Mouse (Mus musculus) hindbrain, embryonic 16.5 days (tissue): Measurements from ENCODE around the gene Rnase9. TPM values are rescaled to one million over a fixed set of nuclear protein-coding genes. Genes with fewer than 3 reads are reported as not detected.
A peak's percentile ranks its signal among the peaks of the same experiment; 100 is the strongest.
"Not testable (repeated sequence)": the region's sequence is repeated elsewhere in the genome, so short reads cannot be mapped to it uniquely, and the experiment has no call there.

ENCODE experiments used
- ATAC-seq: fragments of 200-750 bp; cut with Nextera tagmentation; 2 replicates; pipeline ENCODE4 v1.8.0; 2017; ENCODE audit warnings: moderate TSS enrichment, moderate library complexity
- H3K27ac ChIP-seq: fragments of 300-500 bp; sonication (generic); 2 replicates; pipeline ENCODE4 v1.5.1; 2014; ENCODE audit warnings: low read depth, mild to moderate bottlenecking, control low read depth, low read length, moderate library complexity
- H3K27me3 ChIP-seq: fragments of 300-500 bp; sonication (generic); replicated peaks from 2 replicates; pipeline ENCODE4 v1.6.1; 2014; ENCODE audit warnings: low read length; ENCODE audit not compliant: control insufficient read depth, insufficient read depth
- H3K36me3 ChIP-seq: fragments of 300-500 bp; sonication (generic); 2 replicates; pipeline ENCODE4 v1.6.1; 2014; ENCODE audit warnings: mild to moderate bottlenecking, low read length, moderate library complexity, mixed read lengths; ENCODE audit not compliant: control insufficient read depth, insufficient read depth
- H3K4me1 ChIP-seq: fragments of 300-500 bp; sonication (generic); 2 replicates; pipeline ENCODE4 v1.6.1; 2014; ENCODE audit warnings: low read depth, low read length; ENCODE audit not compliant: control insufficient read depth, insufficient read depth
- H3K4me2 ChIP-seq: fragments of 300-500 bp; sonication (generic); 2 replicates; pipeline ENCODE4 v1.6.1; 2014; ENCODE audit warnings: mild to moderate bottlenecking, low read length, control low read depth, moderate library complexity
- H3K4me3 ChIP-seq: fragments of 300-500 bp; sonication (generic); 2 replicates; pipeline ENCODE4 v1.5.1; 2014; ENCODE audit warnings: mild to moderate bottlenecking, low read length, control low read depth, moderate library complexity
- H3K9ac ChIP-seq: fragments of 300-500 bp; sonication (generic); 2 replicates; pipeline ENCODE4 v1.6.1; 2014; ENCODE audit warnings: low read depth, mild to moderate bottlenecking, control low read depth, low read length, moderate library complexity
- H3K9me3 ChIP-seq: fragments of 300-500 bp; sonication (generic); 2 replicates; pipeline ENCODE4 v1.6.1; 2014; ENCODE audit warnings: mild to moderate bottlenecking, low read length, moderate library complexity; ENCODE audit not compliant: control insufficient read depth
- WGBS: fragments of 180-500 bp; shearing (Covaris S2); extraction: QIAGEN DNeasy Blood & Tissue Kit; methylation state at CpG from one replicate; pipeline ENCODE4 v1.1.7; 2014; 5-methylcytosine and 5-hydroxymethylcytosine counted together
- polyA plus RNA-seq: library from polyadenylated mRNA; unstranded; fragments of >200 nt; fragmentation: Nextera tagmentation; extraction: Ambion mirVana; gene quantifications from 2 replicates; pipeline ENCODE4 v1.2.1, GENCODE M21; 2015

Gene Rnase9
- polyA plus RNA-seq, 1 experiment from 2014 or later = not detected

DNA sequence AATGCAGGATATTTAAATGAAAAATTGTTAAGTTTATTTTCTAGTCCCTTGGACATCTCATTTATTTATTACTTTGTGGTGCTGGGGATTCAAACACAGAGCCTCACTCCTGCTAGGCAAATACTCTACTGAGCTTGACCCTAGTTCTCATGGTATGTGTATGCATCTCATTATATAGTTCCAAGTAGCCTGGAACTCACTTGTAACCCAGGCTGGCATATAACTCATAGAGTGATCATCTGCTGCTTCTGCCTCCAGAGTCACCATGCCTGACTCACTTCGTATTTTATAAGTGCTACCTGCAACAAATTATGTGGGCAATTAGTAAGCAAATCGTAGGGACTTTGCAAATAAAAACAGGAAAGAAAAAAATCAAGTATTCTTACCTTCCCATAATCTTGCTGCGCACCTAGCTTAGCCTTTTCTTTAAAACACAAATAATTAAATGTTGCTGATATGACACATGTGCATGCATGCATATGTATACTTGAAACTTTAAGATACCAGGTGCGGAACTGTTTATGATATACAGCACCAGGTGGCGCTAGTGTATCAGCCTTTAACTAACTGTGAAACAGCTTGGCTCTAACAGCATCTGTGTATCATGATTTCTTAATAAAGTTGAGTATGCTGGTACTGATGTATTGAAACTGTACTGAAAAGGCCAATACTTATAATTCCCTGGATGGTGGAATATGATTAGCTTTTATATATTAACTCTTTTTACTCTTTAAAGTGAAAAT lies 15.1 kb downstream of the Rnase9 start:
- Histone ChIP-seq H3K9me3 (no peaks in the 10 kb centered on the region), H3K4me3 (no peak overlapping the region), H3K27me3 (no peaks in the 10 kb centered on the region), H3K36me3 (no peaks in the 10 kb centered on the region), H3K27ac (no peak overlapping the region), H3K4me1 (no peaks in the 10 kb centered on the region), H3K9ac (no peak overlapping the region), H3K4me2 (no peak overlapping the region)
- WGBS = 37% methylated on average over 5 of the region's 5 CpGs
- peak; percentile 74; the same call in 1 of the 2 replicates for ATAC-seq

DNA sequence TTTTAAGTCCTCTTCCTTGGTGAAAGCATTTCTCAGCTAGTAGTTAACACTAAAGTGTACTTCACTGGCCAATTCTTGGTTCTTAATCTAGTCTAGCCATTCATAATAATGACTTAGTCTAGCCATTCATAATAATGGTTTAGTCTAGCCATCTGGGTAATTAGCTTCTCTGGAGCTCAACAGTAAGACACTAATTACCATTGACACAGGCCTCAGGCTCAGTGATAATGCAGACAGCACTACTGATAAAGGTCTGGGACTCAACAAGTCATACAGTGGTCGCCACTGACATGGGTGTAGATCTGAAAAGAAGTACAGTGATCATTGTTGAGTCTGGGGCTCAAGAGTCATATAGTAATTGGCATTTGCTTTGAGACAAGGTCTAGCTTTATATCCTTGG lies 16.8 kb downstream of the Rnase9 start:
- Histone ChIP-seq H3K27ac (no peak overlapping the region), H3K4me1 (no peaks in the 10 kb centered on the region), H3K4me3 (no peak overlapping the region), H3K9me3 (no peaks in the 10 kb centered on the region), H3K4me2 (no peak overlapping the region), H3K27me3 (no peaks in the 10 kb centered on the region), H3K36me3 (no peaks in the 10 kb centered on the region), H3K9ac (no peak overlapping the region)
- 88% methylated on average over 1 of the region's 1 CpGs for WGBS
- no peak for ATAC-seq

DNA sequence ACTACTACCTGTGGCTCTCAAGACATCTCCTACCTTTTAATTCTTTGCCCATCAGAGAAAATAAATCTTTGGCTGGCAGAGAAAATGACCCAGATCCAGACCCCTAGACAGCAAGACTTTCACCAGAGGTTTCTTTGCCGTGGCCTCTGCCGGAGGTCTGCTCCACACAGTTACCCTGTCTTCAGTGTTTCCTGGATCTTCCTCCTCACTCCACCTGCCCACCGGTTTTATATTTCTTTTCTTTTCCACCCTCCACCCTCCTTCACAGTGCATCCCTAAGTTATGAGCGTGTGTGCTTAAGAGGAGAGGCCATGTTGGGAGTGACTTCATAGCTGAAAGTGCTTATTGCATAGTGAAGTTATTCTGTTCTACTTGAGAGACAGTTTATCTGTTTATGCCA lies 18.2 kb downstream of the Rnase9 start:
- Histone ChIP-seq H3K4me1 (no peaks in the 10 kb centered on the region), H3K9me3 (no peaks in the 10 kb centered on the region), H3K27ac (no peak overlapping the region), H3K9ac (no peak overlapping the region), H3K36me3 (no peaks in the 10 kb centered on the region), H3K4me3 (no peak overlapping the region), H3K27me3 (no peaks in the 10 kb centered on the region), H3K4me2 (no peak overlapping the region)
- 92% methylated on average over 4 of the region's 4 CpGs for WGBS
- no peak for ATAC-seq

DNA sequence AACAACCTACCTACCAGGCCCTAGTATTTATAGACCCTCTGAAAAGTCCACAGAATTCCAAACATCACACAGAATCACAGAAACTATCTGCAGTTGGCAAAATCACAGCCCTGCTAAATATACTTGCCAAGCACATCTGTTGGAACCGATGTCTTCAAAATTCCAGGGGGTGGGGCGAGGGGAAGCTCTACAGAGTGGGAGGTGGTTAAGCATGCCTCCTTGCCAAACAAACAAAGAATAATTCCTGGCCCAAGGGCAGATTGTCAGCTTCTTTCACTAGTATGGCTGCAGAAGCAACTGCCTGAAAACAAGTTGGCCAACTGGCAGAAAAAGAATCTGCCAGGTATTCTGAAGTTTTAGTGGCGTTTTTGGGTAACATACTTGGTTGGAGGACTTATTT lies 24.4 kb downstream of the Rnase9 start:
- WGBS = 72% methylated on average over 3 of the region's 3 CpGs

DNA sequence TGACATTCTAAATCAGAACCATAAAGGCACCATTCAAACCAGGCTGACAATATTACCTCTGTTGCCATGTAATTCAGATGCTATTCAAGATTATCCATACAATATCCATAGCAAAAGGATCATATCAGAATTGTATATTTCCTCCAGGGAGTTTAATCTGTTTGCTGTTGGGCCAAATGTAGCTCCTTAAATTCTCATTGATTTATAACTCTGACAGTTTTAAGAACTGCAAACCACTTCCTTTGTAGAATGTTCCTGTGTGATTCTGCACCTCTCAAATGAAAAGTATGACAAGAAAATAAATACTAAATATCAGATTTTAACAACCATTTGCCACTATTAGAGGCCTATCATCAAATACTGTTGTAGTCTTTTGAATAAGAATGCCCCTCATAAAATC lies 25.9 kb downstream of the Rnase9 start:
- H3K4me2 ChIP-seq = no peak overlapping the region
- no peak overlapping the region for H3K4me3 ChIP-seq
- H3K4me1 ChIP-seq = no peaks in the 10 kb centered on the region
- no peaks in the 10 kb centered on the region for H3K9me3 ChIP-seq
- ATAC-seq = no peak
- no peaks in the 10 kb centered on the region for H3K36me3 ChIP-seq
- no peak overlapping the region for H3K27ac ChIP-seq
- H3K27me3 ChIP-seq = no peaks in the 10 kb centered on the region
- H3K9ac ChIP-seq = no peak overlapping the region

More for the DNA sequence above, 24.4 kb downstream of the Rnase9 start:
- Histone ChIP-seq H3K4me3 (no peak overlapping the region), H3K27me3 (no peaks in the 10 kb centered on the region), H3K9ac (no peak overlapping the region), H3K4me1 (no peaks in the 10 kb centered on the region), H3K4me2 (no peak overlapping the region), H3K27ac (no peak overlapping the region), H3K9me3 (no peaks in the 10 kb centered on the region), H3K36me3 (no peaks in the 10 kb centered on the region)
- no peak for ATAC-seq

DNA sequence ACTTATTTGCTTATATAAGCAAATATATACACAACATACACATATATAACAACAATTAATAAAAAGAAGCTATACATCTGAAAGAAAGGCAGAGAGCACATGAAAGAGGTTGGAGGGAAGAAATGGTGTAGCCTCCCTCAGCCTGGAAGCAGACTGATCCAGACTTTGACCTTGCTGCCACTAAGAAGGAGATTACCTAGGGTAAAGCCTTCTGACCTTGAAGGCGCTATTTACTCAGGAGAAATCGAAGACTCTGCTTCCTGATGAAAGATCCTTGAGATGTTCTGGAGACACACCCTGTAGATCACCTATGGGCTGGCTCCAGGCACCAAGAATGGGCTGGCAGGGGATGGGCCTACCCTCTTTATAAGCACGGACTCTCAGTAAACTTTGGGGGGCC lies 26.9 kb downstream of the Rnase9 start:
- H3K27me3 ChIP-seq, H3K4me3 ChIP-seq, H3K4me2 ChIP-seq, H3K36me3 ChIP-seq, H3K27ac ChIP-seq, H3K9ac ChIP-seq, H3K4me1 ChIP-seq, H3K9me3 ChIP-seq, ATAC-seq: not testable (repeated sequence)
- 93% methylated on average over 3 of the region's 3 CpGs for WGBS

DNA sequence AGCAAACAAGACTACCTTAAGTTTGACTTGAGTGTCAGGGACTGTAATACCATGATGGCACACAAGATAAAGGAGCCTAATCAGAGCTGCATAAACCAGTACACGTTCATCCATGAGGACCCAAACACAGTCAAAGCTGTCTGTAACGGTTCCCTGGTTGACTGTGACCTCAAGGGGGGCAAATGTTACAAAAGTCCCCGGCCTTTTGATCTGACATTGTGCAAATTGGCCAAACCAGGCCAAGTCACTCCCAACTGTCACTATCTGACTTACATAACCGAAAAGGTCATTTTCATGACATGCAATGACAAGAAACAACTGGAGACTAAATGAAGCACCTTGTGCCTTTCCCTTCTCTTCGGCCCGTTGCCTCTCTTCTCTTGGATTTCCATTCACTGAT lies 32.1 kb downstream of the Rnase9 start:
- H3K36me3 ChIP-seq = no peaks in the 10 kb centered on the region
- no peak overlapping the region for H3K4me3 ChIP-seq
- no peaks in the 10 kb centered on the region for H3K4me1 ChIP-seq
- no peak overlapping the region for H3K4me2 ChIP-seq
- H3K9ac ChIP-seq = no peak overlapping the region
- 84% methylated on average over 6 of the region's 6 CpGs for WGBS
- H3K27ac ChIP-seq = no peak overlapping the region
- no peaks in the 10 kb centered on the region for H3K27me3 ChIP-seq
- no peak for ATAC-seq
- no peaks in the 10 kb centered on the region for H3K9me3 ChIP-seq

DNA sequence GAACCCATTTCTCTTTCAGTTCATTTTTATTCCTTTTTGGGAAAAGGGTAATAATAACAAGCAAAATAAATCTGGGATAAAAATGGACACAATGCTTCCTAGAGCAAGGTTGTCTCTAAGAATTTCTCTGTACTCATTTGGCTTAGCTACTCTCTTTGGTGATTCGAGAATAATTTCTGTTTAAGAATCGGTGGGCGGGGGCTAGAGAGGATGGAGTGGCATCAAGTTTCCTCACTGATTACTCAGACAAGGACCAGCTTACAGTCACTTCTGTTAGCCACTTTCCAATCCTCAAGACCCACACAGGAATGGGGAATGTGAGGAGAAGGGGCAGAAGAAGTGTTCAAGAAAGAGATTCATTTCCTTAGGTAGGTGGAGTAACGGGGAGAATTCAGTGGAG lies 32.9 kb downstream of the Rnase9 start:
- H3K36me3 ChIP-seq = no peaks in the 10 kb centered on the region
- H3K27me3 ChIP-seq = no peaks in the 10 kb centered on the region
- no peak overlapping the region for H3K27ac ChIP-seq
- H3K4me2 ChIP-seq = no peak overlapping the region
- ATAC-seq = no peak
- H3K4me1 ChIP-seq = no peaks in the 10 kb centered on the region
- no peak overlapping the region for H3K9ac ChIP-seq
- H3K9me3 ChIP-seq = no peaks in the 10 kb centered on the region
- H3K4me3 ChIP-seq = no peak overlapping the region
- WGBS = 92% methylated on average over 4 of the region's 4 CpGs

DNA sequence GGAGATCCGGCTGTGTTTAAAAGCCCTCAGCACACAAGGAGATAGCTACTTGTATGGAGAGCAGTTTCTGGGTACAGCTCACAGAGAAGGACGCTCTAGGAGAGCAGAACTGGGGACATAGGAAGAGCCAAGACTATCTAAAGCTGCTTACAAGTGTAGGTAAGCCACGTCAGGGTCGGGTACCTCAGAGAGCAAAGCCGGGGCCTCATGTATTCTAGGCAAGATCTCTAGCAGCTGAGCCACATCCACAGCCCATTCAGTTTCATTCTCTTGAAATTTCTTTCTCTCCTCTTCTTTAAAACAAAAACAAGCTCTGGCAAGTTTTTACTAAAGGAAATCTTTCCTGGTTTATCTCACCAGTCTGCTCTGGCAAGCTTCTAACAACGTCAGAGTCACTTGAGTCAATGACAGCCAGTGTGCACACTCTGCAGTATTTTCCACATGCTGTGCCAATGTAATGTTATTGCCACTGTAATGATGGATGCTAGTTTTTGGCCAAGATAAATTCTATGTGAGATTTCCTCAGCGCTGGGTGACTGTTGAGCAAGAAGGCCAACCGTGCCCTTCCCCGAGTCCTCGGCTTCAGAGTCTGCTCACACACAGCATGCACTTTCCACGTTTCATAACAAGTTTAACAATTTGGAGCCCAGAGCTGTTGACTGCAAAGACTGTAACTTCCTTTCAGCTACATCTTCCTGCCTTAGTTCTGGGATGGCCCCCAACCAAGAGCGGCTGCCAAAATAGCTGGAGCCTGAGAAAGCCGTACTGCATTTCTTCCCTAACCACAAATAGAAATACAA lies 33.6 kb downstream of the Rnase9 start:
- H3K9me3 ChIP-seq = no peaks in the 10 kb centered on the region
- H3K4me3 ChIP-seq = no peak overlapping the region
- no peak overlapping the region for H3K9ac ChIP-seq
- 74% methylated on average over 13 of the region's 13 CpGs for WGBS
- H3K27me3 ChIP-seq = no peaks in the 10 kb centered on the region
- H3K4me2 ChIP-seq = no peak overlapping the region
- H3K36me3 ChIP-seq = no peaks in the 10 kb centered on the region
- no peaks in the 10 kb centered on the region for H3K4me1 ChIP-seq
- no peak overlapping the region for H3K27ac ChIP-seq
- ATAC-seq = no peak; the same call in 1 of the 2 replicates
